Mouse (Mus musculus) stomach, embryonic 16.5 days (tissue): ENCODE measurements around the gene Zfp949. TPM values are rescaled to one million over a fixed set of nuclear protein-coding genes. Genes with fewer than 3 reads are reported as not detected.
"Not testable (repeated sequence)": the region's sequence is repeated elsewhere in the genome, so short reads cannot be mapped to it uniquely, and the experiment has no call there.

Experiments used
- ATAC-seq: fragments of 200-750 bp; cut with Nextera tagmentation; 2 replicates; pipeline ENCODE4 v1.8.0; 2017; ENCODE audit warnings: moderate number of reproducible peaks, moderate TSS enrichment; ENCODE audit not compliant: insufficient read depth, low FRiP score
- H3K27ac ChIP-seq: fragments of 300-500 bp; sonication (generic); 2 replicates; pipeline ENCODE4 v1.5.1; 2014; ENCODE audit warnings: low read length
- H3K27me3 ChIP-seq: fragments of 300-500 bp; sonication (generic); 2 replicates; pipeline ENCODE4 v1.6.1; 2014; ENCODE audit warnings: low read length, control low read depth, mixed read lengths; ENCODE audit not compliant: control insufficient read depth, insufficient read depth
- H3K36me3 ChIP-seq: fragments of 300-500 bp; sonication (generic); 2 replicates; pipeline ENCODE4 v1.6.1; 2014; ENCODE audit warnings: low read length; ENCODE audit not compliant: control insufficient read depth, insufficient read depth
- H3K4me1 ChIP-seq: fragments of 300-500 bp; sonication (generic); 2 replicates; pipeline ENCODE4 v1.6.1; 2014; ENCODE audit warnings: low read length, control low read depth, mixed read lengths; ENCODE audit not compliant: control insufficient read depth, insufficient read depth
- H3K4me2 ChIP-seq: fragments of 300-500 bp; sonication (generic); 2 replicates; pipeline ENCODE4 v1.6.1; 2014; ENCODE audit warnings: low read depth, low read length, mixed read lengths
- H3K4me3 ChIP-seq: fragments of 300-500 bp; sonication (generic); replicated peaks from 2 replicates; pipeline ENCODE4 v1.5.1; 2014; ENCODE audit warnings: mild to moderate bottlenecking, low read length
- H3K9ac ChIP-seq: fragments of 300-500 bp; sonication (generic); 2 replicates; pipeline ENCODE4 v1.6.1; 2014; ENCODE audit warnings: low read length
- H3K9me3 ChIP-seq: fragments of 300-500 bp; sonication (generic); replicated peaks from 2 replicates; pipeline ENCODE4 v1.6.1; 2016; ENCODE audit warnings: low read length, control low read depth; ENCODE audit not compliant: control insufficient read depth
- WGBS: fragments of 180-500 bp; shearing (Covaris S2); extraction: QIAGEN DNeasy Blood & Tissue Kit; methylation state at CpG from one replicate; pipeline ENCODE4 v1.1.7; 2014; 5-methylcytosine and 5-hydroxymethylcytosine counted together
- polyA plus RNA-seq: library from polyadenylated mRNA; unstranded; fragments of >200 nt; fragmentation: Nextera tagmentation; extraction: Ambion mirVana; gene quantifications from 2 replicates; pipeline ENCODE4 v1.2.1, GENCODE M21; 2015

The Zfp949 gene
- polyA plus RNA-seq, 1 experiment from 2014 or later: 12.2 TPM

GRCm38 (mm10) chr9:88553071-88553470, 5.3 kb downstream of the Zfp949 start:
- WGBS: 99% methylated on average over 14 of the region's 14 CpGs
- ATAC-seq: no peak
- no peak overlapping the region for H3K4me2 ChIP-seq

GRCm38 (mm10) chr9:88558146-88558545, 10.3 kb downstream of the Zfp949 start:
- Histone ChIP-seq H3K9ac (no peak overlapping the region), H3K9me3 (no peaks in the 10 kb centered on the region), H3K4me1 (no peaks in the 10 kb centered on the region), H3K27ac (no peak overlapping the region), H3K36me3 (peaks cover 28% of the 10 kb centered on the region), H3K4me3 (no peak overlapping the region), H3K27me3 (no peaks in the 10 kb centered on the region), H3K4me2 (no peak overlapping the region)
- ATAC-seq: no peak
- WGBS: 88% methylated on average over 4 of the region's 4 CpGs

More at GRCm38 (mm10) chr9:88553071-88553470, 5.3 kb downstream of the Zfp949 start:
- H3K4me1 ChIP-seq: peaks cover 7% of the 10 kb centered on the region; the same call in 1 of the 2 replicates
- 0 out of 2 replicates have a peak, but pooled peaks cover 4% of the 10 kb centered on the region for H3K36me3 ChIP-seq
- H3K9me3 ChIP-seq: no peaks in the 10 kb centered on the region
- no peak overlapping the region for H3K4me3 ChIP-seq
- no peaks in the 10 kb centered on the region for H3K27me3 ChIP-seq
- H3K27ac ChIP-seq: no peak overlapping the region
- no peak overlapping the region for H3K9ac ChIP-seq

DNA sequence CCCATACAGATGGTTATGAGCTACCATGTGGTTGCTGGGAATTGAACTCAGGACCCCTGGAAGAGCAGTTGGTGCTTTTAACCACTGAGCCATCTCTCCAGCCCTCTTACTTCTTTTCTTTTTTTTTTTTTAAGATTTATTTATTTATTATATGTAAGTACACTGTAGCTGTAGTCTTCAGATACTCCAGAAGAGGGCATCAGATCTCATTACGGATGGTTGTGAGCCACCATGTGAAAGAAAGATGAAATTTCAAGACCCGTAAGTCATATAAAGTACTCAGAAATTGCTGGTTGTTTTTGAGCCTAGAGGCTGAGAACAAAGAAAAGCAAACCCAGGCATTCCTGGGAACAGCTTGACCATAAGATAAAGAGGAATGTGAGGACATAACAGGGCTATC, 13.7 kb downstream of the Zfp949 start:
- not testable (repeated sequence) for H3K4me3 ChIP-seq, H3K4me2 ChIP-seq, H3K9me3 ChIP-seq, H3K9ac ChIP-seq, H3K27me3 ChIP-seq, ATAC-seq, H3K4me1 ChIP-seq, H3K27ac ChIP-seq
- WGBS: 94% methylated on average over 2 of the region's 2 CpGs
- H3K36me3 ChIP-seq: peaks cover 29% of the 10 kb centered on the region

DNA sequence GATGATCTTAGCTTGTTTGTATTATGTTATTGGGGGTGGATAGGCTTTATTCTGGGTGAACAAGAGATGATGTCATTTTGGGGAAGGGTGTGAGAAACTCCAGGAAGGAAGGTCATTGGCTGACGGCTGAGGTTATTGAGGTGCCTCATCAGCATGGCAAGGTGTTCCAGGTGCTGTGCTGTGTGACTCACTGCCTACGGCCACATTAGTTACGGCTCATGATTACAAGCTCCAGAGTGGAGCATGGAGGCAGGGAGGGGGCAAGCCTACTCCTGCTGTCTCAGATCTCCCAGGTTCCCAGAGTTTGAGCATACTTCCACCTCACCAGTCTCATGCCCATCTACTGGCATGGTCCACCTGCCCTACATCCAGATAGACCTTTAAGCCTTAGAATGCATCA, 22.7 kb downstream of the Zfp949 start:
- WGBS: 96% methylated on average over 3 of the region's 3 CpGs
- H3K36me3 ChIP-seq: peaks cover 40% of the 10 kb centered on the region
- not testable (repeated sequence) for H3K9ac ChIP-seq, H3K4me3 ChIP-seq, H3K27me3 ChIP-seq, H3K27ac ChIP-seq, H3K4me2 ChIP-seq, H3K4me1 ChIP-seq, ATAC-seq
- peaks cover 26% of the 10 kb centered on the region for H3K9me3 ChIP-seq

- not testable (repeated sequence) for H3K4me2 ChIP-seq, ATAC-seq, H3K9me3 ChIP-seq, H3K9ac ChIP-seq, H3K4me3 ChIP-seq, H3K27ac ChIP-seq, H3K36me3 ChIP-seq, H3K4me1 ChIP-seq, H3K27me3 ChIP-seq
- 85% methylated on average over 2 of the region's 2 CpGs for WGBS
Measured at GRCm38 (mm10) chr9:88580591-88580990, 32.8 kb downstream of the Zfp949 start, which contains the start of gene Trim43a. Gene Trim43a (plus strand): TSS chr9:88580891.

- H3K36me3 ChIP-seq, H3K27me3 ChIP-seq, ATAC-seq, H3K4me1 ChIP-seq, H3K4me3 ChIP-seq, H3K9ac ChIP-seq, H3K9me3 ChIP-seq, H3K4me2 ChIP-seq, H3K27ac ChIP-seq: not testable (repeated sequence)
- WGBS: 85% methylated on average over 6 of the region's 6 CpGs
Measured at GRCm38 (mm10) chr9:88593708-88594107, 45.9 kb downstream of the Zfp949 start.

DNA sequence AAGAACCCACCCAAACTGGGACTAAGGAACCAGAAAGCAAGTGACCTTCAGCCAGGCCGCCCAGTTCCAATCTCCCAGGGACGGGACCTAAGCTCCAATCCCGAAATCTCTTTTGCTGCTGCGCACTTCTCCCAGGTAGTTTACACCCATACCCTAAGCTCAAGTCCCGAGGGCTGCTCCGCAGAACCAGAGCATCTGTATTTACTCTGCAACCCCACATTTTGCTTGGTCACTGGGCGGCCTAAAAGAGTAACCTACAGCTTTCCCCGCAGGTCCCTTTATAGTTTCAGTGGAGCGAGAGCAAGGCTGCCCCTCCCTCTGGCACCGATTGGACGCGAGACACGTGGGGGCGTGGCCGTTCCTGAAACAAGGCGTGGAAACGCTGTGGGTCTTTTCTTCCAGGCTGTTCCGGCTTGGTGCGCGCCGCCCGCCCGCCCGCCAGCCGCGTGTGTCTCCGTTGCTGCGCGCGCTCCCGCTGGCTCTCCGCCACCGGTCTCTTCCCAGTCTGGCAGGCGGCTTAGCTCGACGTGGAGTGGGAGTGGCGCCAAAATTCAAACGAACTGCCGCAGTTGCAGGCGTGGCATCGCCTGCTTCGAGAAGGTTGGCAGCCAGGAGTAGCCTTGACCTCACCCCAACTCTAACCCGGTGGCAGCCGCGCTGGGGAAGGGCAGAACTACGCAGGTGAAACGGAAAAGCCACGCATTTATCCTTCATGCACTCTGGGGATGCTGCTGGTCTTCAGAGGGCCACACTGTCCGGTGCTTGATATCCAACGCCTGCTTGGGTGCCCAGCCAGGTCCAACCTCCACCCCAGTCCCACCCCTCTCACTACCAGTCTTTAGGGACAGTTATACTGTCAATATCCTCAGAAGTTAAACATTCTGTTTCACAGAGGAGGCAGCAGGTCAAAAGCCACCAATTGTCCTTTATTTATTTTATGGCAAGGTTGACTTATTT, 51.7 kb downstream of the Zfp949 start:
- H3K27ac ChIP-seq, H3K27me3 ChIP-seq, H3K4me1 ChIP-seq, H3K9me3 ChIP-seq, H3K36me3 ChIP-seq: not testable (repeated sequence)
- under 1% methylated on average over 48 of the region's 50 CpGs for WGBS
- peak; percentile 99 for ATAC-seq
- peak overlapping the region; percentile 60; the same call in 1 of the 2 replicates for H3K9ac ChIP-seq
- peak overlapping the region; percentile 44 for H3K4me3 ChIP-seq
- H3K4me2 ChIP-seq: peak overlapping the region; percentile 55

Other genes starting within 250 kb of the Zfp949 start
- gene Nt5e, start 220.8 kb upstream of the Zfp949 start, polyA plus RNA-seq: 6.5 and 8.8 TPM in 2 replicates
- 35.6 and 36.0 TPM in 2 replicates for gene Snx14, start 109.1 kb upstream of the Zfp949 start, polyA plus RNA-seq
- 0.40 and 1.2 TPM in 2 replicates for gene Gm20537, start 91.4 kb upstream of the Zfp949 start, polyA plus RNA-seq
- gene Syncrip, start 65.4 kb upstream of the Zfp949 start, polyA plus RNA-seq: 79.8 and 87.4 TPM in 2 replicates
- gene Trim43a, start 32.9 kb downstream of the Zfp949 start, polyA plus RNA-seq: not detected in 2 replicates
- gene Mthfsl, start 172.3 kb downstream of the Zfp949 start, polyA plus RNA-seq: 32.1 and 37.8 TPM in 2 replicates
- gene Bcl2a1d, start 183.9 kb downstream of the Zfp949 start, polyA plus RNA-seq: 0.41 TPM in 1 of 2 replicates, not detected in the other